Mouse (Mus musculus) G1E-ER4 (cell line): ENCODE measurements around the gene Kcnip1. TPM values are rescaled to one million over a fixed set of nuclear protein-coding genes. Genes with fewer than 3 reads are reported as not detected.

Source experiments
- GATA1 ChIP-seq: IDR thresholded peaks from one replicate; pipeline ENCODE4 v1.8.0; 2012; ENCODE audit warnings: low read length, inconsistent platforms
- polyA plus RNA-seq: library from polyadenylated mRNA; stranded (reverse); fragments of >175 nt; gene quantifications from 2 replicates; pipeline ENCODE4 v1.2.3, GENCODE M21; 2012

Kcnip1 gene
- polyA plus RNA-seq, 1 experiment: 0.03 TPM

DNA sequence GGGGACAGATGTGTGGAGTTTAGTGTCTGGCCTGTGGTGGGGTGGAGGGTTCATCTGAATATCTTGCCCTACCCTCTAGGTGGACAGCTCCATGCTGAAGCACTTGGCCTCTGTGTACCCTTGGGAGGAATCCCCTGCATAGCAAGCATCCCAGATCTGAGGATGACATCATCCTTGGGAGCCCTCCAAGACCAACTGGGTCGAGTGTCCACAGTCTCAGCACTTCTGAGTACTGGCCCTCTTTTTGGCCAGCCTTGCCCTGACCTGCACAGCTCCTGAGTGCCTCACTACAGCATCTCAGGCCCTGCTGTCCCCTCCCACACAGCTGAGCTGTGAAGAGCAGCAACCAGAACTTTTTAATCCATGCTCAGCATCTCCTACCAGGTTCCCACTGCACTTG lies 193.0 kb downstream of the Kcnip1 start:
- TF ChIP-seq GATA1: no peak

DNA sequence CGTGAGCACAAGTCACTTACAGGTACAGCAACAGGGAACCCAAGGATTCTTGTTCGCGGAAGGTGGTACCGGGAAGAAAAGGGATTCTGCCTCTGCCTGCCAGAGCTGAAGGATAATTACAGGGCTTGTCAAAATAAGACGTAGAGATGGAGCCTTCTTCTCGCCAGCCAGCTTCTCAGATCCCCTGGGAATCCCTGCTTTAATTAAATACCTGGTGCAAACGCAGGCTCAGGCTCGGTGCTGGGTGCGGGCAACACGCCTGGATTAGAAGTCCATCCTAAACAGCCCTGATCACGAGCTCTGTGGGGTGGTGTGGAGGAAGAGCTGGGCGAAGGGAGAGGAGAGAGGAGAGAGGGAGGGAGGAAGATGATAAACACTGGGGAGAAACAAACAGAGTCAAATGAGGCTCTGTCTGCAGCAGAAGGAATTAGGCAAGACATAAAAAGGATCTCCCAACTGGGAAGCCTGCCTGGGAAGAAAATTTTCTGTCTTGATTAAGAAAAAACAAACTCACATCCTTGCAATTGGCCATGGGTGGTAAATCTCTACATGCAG lies 194.8 kb downstream of the Kcnip1 start:
- no peak for TF ChIP-seq GATA1

DNA sequence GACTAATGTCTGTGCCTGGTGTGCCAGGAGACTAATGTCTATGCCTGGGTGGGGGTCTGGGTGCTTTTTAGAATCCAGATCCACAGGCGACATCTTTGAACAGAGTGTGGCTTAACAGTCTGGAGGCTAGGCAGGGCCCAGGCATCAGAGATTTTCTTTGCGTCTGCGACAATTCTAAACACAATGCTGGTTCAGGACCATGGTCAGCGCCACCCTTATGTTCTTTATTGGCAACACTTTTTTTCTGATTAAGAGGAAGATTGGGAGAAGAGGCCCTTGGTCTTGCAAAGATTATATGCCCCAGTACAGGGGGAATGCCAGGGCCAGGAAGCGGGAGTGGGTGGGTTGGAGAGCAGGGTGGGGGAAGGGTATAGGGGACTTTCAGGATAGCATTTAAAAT lies 205.6 kb downstream of the Kcnip1 start:
- no peak for TF ChIP-seq GATA1

DNA sequence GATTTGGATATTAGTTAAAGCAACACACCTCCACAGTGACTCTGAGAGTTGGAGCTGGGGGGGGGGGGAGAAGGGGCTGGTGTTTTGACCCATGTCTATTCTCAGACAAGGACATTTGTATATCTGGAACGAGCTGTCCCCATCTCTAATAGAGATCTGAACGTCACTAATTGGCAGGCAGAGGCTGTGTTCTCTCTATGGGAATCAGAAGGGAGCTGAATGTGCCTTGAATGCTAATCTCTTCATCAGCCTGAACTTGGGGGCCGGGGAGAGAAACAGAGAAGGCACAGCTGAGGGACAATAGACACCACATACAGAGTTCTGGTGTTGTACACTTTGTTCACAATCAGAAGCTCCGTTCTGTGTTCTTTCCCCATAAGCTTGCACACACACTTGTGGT lies 206.4 kb downstream of the Kcnip1 start:
- no peak for TF ChIP-seq GATA1

DNA sequence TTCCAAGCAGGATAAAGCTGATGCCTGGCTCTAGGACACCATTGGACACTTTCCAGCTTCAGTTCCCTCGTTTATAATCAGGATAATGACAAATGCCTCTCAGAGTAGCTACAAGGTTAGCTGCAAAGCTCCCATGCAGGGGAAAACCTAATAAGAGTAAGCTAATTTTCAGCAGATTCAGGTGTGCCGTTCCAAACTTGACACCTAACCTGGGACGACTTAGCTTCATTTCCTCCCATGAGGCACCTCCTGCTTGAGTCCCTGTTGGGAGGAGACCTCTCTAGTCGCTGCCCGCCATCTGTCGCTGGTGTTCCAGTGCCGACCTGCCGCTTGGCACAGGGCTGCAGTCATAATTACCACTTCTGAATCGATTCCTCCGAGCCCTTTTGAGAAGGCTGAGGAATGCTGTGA lies 211.4 kb downstream of the Kcnip1 start:
- TF ChIP-seq GATA1: no peak

DNA sequence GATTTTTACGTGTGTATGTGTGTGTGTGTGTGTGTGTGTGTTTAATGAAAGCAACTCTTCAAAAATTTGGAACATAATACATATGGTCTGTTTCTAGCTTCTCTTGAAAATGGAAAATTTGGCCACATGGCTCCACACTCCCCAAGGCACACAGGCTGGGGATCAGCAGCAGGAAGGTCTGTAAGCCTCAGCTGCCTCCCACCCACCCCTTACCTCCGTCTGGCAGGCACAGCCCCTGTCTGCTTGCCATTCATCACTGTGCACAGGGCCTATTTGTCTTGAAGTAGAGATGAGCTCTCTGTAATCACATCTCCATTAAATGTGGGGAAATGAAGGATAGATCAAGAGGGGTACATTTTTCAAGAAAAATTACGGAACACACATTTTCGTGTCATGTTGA lies 212.7 kb downstream of the Kcnip1 start:
- no peak for TF ChIP-seq GATA1

DNA sequence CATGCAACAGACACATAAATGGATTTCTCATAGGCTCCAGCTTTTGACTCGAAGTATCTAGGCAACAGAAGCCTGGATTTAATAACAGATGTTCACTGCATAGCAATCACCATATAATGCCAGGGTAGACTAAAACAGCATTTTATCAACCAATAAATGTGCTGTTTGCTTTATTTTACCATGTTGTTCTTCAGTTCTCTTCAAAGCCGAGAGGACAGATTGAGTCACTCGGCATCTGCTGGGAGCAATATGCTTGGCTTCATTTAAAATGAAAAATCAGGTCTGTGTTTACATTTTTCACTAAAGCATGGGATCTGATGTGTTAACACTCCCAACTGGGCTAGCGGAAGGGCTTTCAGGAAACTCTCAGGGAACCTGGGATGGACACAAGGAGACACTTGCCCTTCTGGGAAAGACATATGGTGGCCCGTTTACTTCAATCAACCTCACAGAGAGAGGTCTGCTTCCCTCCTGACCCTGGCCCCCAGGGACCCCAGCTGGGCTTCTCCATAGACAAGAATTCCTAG lies 220.3 kb downstream of the Kcnip1 start:
- TF ChIP-seq GATA1: no peak

DNA sequence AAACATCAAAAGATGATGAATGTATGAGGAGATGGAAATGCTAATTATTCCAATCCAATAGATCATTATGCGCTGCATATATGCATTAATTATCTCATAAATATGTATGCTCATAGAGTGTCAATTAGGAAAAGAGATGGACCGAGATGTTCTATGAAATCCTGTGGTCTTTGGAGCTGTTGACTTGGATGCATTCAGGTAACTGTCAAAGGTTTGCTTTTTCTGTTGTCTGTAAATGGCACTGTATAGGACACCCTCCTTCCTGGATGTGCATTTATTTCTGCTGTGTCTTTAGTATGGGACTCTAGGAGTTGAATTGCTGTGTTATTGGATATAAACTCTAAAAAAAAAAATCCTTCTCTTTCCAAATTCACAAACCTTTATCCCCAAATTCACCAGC lies 220.9 kb downstream of the Kcnip1 start:
- TF ChIP-seq GATA1: no peak

DNA sequence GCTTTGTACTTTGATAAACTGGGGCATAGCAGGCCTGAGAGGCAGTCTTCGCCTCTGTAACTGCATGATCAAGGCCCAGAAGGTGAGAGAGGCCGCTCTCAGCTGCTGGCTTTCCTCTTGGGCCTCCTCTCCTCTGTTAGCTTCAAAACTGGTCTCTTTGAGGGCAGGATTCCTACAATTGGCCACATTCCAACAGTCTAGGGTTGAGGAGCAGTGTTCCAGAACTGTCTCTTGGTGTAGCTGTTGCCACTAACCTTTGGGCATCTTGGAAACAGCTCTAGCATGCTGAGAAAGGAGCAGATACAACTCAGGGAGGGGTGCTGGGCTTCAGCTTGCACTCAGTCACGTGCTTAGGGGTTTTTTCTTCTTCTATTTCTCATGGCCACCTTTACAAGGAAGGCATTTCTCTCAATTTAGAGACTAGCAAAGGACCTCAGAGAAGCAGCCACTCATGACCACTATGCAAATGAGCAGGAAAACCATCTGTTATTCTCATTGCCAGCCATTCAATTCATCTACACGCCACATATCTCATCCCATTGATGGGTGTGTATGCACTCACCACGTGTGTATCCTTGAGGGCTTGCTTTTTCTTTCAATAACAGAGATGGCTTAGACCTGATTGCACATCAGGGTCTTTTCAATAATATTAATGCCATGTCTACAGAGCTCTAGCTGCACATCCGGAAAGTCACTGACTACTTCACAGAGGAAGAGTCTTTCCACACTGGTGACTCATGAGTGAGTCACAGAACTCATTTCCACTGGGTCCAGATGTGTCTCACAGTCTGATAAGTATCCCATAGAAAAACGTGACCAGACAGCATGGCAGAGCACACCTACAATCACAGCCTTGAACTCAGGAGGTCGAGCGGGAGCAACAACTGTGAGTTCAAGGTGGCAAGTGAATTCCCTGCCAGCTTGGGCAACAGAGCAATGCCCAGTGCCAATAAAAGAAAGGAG lies 225.7 kb downstream of the Kcnip1 start:
- no peak for TF ChIP-seq GATA1

DNA sequence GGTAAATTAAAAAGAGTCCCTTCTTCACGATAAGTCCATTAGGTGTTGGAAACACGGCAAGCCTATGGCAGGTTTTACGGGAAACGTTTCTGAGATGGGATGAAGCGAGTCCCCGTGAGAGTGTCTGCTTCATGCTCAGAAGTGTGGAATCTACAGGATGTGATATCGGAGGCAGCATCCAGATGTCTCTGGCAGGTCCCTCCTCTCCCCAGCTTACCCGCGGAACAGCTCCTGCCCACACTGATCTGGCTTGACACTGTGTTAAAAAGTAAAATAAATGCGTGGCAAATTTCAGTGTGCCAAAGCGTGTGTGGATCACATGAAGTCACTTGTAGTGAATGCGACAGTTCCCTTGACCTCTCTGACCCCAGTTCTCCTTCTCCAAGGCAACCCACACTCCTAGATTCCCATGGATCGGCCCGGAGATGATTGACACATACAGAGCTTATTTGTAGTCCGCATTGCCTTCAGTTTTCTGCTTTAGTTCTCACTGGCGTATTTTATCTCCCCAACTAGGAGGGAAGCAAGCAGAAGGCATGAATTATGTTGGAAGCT lies 231.7 kb downstream of the Kcnip1 start:
- TF ChIP-seq GATA1: no peak

DNA sequence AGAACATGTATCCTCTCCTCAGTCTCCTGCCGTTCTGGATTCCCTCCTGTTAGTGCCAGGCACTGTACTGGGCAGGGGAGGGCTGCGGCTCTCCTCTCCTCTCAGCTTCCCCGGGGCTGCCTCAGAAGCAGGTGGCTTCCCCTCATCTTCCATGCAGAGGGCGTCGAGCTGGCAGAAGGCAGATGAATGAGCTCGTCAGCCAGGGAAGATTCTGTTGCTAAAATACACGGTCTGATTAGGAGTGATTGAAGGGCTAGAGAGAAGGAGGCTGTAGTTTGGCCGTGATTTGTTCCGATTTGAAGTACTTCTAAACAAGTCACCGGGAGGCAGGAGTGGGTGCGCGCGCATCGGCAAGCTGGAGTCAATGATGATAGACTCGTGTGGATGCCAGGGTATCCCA lies 236.3 kb downstream of the Kcnip1 start:
- TF ChIP-seq GATA1: no peak

DNA sequence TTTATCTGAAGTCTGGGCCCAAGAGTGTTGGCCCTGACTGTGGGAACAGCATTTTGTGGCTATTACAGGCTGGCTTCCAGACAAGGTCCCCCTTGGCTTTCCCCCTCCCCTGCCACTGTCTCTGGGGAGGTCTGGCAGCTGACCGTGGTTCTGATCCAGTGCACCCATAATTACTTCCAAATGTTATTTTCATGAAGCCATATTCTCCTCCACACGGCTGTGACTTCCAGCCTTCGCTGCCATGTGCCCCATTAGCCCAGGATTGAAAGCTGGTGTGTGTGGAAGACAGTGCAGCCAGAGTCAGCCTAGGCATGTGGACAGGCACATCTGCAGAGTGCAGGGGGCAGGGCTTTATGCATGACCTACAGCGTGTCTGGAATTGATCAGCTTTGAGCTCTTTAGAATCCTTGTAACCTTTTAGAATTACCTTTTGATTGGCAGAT lies 240.5 kb downstream of the Kcnip1 start:
- TF ChIP-seq GATA1: no peak

DNA sequence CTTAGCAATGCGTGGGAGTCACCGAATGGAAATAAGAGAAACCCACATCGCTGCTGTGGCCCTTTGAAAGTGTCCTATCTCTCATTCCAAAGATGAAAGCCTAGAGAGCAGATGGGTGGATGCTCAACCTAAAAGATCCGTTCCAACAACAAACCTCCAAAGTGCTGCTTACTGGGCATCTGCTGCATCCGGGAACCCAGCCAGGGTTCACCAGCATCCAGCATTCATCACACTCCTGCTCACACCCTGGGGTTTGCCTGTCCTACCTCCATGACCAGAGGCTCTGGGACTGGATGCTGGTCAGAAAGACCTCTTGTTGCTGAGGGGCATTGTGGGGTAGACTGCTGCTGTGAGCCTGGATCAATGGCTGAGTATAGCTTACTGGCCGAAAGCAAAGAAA lies 241.4 kb downstream of the Kcnip1 start:
- TF ChIP-seq GATA1: no peak

DNA sequence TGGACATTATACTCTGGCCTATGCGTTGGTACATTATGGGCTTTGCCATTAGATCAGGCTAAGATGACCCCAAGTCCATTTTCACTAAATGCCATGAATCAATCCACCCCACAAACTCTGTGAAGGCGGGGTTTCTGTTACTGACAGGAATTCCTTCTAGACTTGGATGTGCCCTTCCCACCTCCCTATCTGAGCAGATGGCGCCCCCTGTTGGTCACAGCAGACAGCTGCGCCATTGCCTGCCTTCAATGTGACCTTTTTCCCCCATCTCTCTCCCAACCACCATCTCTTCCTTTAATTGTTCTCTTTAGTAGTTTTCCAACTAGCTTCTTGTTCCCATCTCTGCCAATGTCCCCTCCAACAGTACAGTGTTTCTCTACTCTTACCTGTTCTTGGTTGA lies 243.0 kb downstream of the Kcnip1 start:
- no peak for TF ChIP-seq GATA1

DNA sequence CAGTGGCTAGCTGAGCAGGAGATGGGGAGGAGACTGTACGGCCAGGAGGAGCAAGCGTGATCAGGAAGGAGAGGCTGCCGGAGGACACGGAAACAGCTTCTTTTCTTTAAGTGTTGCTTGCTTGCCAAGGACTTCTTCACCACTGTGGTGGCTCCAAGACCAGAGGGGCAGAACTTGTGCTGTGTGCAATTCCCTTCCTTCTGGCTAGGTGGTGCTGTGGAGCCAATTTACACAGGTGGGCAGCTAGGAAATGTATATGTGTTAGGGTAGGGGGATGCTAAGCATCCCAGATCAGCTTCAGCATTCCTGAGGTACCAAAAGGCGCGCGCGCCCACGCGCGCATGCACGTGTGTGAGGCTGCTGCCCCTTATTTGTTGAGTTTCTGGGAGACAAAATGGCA lies 243.5 kb downstream of the Kcnip1 start:
- no peak for TF ChIP-seq GATA1

DNA sequence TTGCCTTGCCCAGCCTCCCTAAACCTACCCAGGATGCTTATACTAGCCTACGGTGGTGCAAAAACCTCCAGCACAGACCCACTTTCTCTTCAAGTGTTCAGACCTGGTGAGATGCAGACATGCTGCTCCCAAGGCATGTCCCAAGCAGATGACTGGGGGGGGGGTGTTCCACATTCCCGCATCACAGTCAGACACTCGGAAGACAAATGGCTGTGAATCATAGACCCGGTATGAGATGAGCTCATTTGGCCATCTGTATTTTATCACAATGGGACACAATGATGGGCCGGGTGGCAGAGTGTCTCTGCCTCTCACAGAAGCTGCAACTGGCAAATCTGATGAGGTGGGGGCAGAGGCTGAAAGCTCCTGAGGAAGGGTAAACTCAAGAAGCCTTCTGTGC lies 244.2 kb downstream of the Kcnip1 start:
- TF ChIP-seq GATA1: no peak
